Mouse (Mus musculus): Measurements from ENCODE around the gene Dph5. TPM values are rescaled to one million over a fixed set of nuclear protein-coding genes. Genes with fewer than 3 reads are reported as not detected.

Gene Dph5
- total and polyA plus RNA-seq, 2 experiments from 2014 or later, result 9.0 to 20.1 TPM

DNA sequence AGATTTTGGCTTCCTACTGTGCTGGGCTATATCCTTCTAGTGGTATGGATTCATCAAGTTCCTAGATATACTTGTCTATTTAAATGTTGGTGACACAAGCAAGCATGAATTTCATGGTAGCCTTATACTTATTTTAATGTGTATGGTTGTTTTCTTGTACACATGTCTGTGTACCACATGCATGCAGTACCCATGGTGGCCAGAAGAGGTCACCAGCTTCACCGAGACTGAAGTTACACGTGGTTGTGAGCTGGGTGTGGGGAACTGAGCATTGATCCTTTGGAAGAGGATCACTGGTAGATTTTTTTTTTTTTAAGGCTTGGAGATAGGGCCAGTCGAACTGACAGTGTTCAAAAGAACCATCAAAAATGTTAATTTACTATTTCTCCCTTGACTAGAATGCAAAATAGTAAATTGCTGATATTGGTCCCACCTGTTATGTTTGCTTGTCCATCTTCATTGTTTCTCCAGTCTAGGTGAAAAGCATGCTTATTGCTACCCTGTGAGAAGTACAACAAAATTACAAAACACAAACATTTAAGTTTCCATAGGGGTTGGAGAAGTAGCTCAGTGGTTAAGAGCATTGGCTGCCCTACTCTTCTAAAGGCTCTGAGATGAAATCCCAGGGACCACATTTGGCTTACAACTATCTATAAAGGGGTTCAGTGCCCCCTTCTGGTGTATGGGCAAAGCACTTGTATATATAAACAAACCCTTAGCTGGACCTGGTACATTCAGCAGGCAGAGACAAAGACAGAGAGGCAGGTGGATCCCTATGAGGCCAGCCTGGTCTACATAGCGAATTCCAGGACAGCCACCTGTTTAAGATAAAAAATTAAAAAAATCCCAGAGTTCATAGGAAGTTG lies 49.3 kb downstream of the Dph5 start:
- H3K9ac ChIP-seq (replicated peaks; ENCODE audit: low read length), result no peak overlapping the region
- peak; percentile 74 for TF ChIP-seq CTCF (IDR thresholded peaks at IDR 0.05; ENCODE audit: low read depth)
- H3K4me3 ChIP-seq (ENCODE audit: low read length), result no peak overlapping the region
- no peaks in the 10 kb centered on the region for H3K4me1 ChIP-seq (ENCODE audit: insufficient read depth, low read length)
- DNase-seq (ENCODE audit: low spot score), result peak; percentile 50
- 62% methylated on average over 4 of the region's 4 CpGs for WGBS
- H3K36me3 ChIP-seq (ENCODE audit: insufficient read depth, low read length), result no peaks in the 10 kb centered on the region
- ATAC-seq, result no peak; the same call in 1 of the 2 replicates
- H3K27ac ChIP-seq, result no peak overlapping the region
- no peaks in the 10 kb centered on the region for H3K27me3 ChIP-seq (ENCODE audit: insufficient read depth, low read length)
- no peak overlapping the region for H3K4me2 ChIP-seq (ENCODE audit: low read depth, low read length)
- H3K9me3 ChIP-seq (ENCODE audit: low read length), result no peaks in the 10 kb centered on the region

DNA sequence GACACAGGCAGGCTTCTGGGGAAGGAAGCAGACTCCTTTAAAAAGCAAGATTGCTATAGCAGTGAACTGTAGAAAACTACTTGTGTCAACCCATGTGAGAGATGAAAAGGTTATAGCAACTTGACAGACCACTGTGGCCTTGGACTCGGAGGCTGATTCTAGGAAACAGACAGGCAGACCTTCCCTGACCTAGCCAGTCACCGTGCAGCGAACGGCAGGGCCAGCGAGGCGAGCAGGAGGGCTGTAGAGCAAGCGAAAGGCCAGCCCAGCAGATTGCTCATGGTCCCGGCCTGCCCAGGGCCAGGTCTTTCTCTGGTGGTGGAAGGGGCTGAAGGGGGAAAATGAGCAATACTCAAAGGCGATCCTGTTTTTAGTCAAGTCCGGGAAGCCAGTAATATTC lies 50.2 kb downstream of the Dph5 start:
- Histone ChIP-seq H3K4me1 (ENCODE audit: insufficient read depth, low read length) (no peaks in the 10 kb centered on the region), H3K27ac (no peak overlapping the region), H3K9me3 (ENCODE audit: low read length) (no peaks in the 10 kb centered on the region), H3K4me2 (ENCODE audit: low read depth, low read length) (no peak overlapping the region), H3K9ac (replicated peaks; ENCODE audit: low read length) (no peak overlapping the region), H3K36me3 (ENCODE audit: insufficient read depth, low read length) (0 out of 2 replicates have a peak, but pooled peaks cover 2% of the 10 kb centered on the region), H3K27me3 (ENCODE audit: insufficient read depth, low read length) (no peaks in the 10 kb centered on the region), H3K4me3 (ENCODE audit: low read length) (no peak overlapping the region)
- 89% methylated on average over 10 of the region's 10 CpGs for WGBS
- ATAC-seq (no peak), DNase-seq (ENCODE audit: low spot score) (no peak)
- no peak for TF ChIP-seq CTCF (IDR thresholded peaks at IDR 0.05; ENCODE audit: low read depth)

- H3K4me2 ChIP-seq (ENCODE audit: low read depth, low read length), result no peak overlapping the region
- H3K9me3 ChIP-seq (ENCODE audit: low read length), result no peaks in the 10 kb centered on the region
- no peak overlapping the region for H3K9ac ChIP-seq (replicated peaks; ENCODE audit: low read length)
- H3K27me3 ChIP-seq (ENCODE audit: insufficient read depth, low read length), result no peaks in the 10 kb centered on the region
- 88% methylated on average over 4 of the region's 4 CpGs for WGBS
- no peak overlapping the region for H3K4me3 ChIP-seq (ENCODE audit: low read length)
- no peaks in the 10 kb centered on the region for H3K4me1 ChIP-seq (ENCODE audit: insufficient read depth, low read length)
- ATAC-seq (no peak), DNase-seq (ENCODE audit: low spot score) (no peak)
- H3K36me3 ChIP-seq (ENCODE audit: insufficient read depth, low read length), result peaks cover 5% of the 10 kb centered on the region
- TF ChIP-seq CTCF (IDR thresholded peaks at IDR 0.05; ENCODE audit: low read depth), result no peak
- H3K27ac ChIP-seq, result no peak overlapping the region
Measured at GRCm38 (mm10) chr3:115940510-115940909, 52.9 kb downstream of the Dph5 start.

DNA sequence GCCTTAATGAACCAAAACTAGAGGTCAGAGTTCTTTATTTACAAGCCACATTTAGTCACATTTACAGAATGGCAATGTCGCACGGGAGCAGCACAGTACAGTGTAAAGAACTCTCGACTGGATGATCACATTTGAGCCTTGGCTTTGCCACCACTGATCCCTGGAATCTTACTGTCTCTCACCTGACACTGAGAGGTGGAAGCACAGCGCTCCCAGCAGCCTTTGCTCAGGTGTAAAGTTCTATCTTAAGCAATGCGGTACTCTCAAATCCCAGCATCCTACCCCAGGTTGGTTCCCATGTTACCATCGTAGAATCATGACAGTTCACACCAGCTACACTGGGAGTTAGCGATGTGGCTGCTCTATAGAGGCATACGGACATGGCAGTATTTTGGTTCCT lies 53.8 kb downstream of the Dph5 start:
- Histone ChIP-seq H3K9ac (replicated peaks; ENCODE audit: low read length) (no peak overlapping the region), H3K9me3 (ENCODE audit: low read length) (no peaks in the 10 kb centered on the region), H3K4me3 (ENCODE audit: low read length) (no peak overlapping the region), H3K36me3 (ENCODE audit: insufficient read depth, low read length) (peaks cover 11% of the 10 kb centered on the region), H3K27ac (no peak overlapping the region), H3K4me1 (ENCODE audit: insufficient read depth, low read length) (no peaks in the 10 kb centered on the region), H3K27me3 (ENCODE audit: insufficient read depth, low read length) (no peaks in the 10 kb centered on the region), H3K4me2 (ENCODE audit: low read depth, low read length) (no peak overlapping the region)
- ATAC-seq, result no peak
- no peak for DNase-seq (ENCODE audit: low spot score)
- TF ChIP-seq CTCF (IDR thresholded peaks at IDR 0.05; ENCODE audit: low read depth), result no peak
- 93% methylated on average over 8 of the region's 8 CpGs for WGBS

- H3K9me3 ChIP-seq (ENCODE audit: low read length), result no peaks in the 10 kb centered on the region
- DNase-seq (ENCODE audit: low spot score) (no peak), ATAC-seq (no peak)
- H3K4me3 ChIP-seq (ENCODE audit: low read length), result no peak overlapping the region
- H3K4me1 ChIP-seq (ENCODE audit: insufficient read depth, low read length), result no peaks in the 10 kb centered on the region
- H3K27ac ChIP-seq, result no peak overlapping the region
- no peak overlapping the region for H3K9ac ChIP-seq (replicated peaks; ENCODE audit: low read length)
- no peak overlapping the region for H3K4me2 ChIP-seq (ENCODE audit: low read depth, low read length)
- no peak for TF ChIP-seq CTCF (IDR thresholded peaks at IDR 0.05; ENCODE audit: low read depth)
- H3K27me3 ChIP-seq (ENCODE audit: insufficient read depth, low read length), result no peaks in the 10 kb centered on the region
- 87% methylated on average over 6 of the region's 6 CpGs for WGBS
- H3K36me3 ChIP-seq (ENCODE audit: insufficient read depth, low read length), result peaks cover 12% of the 10 kb centered on the region
Measured at GRCm38 (mm10) chr3:115944376-115944775, 56.7 kb downstream of the Dph5 start.

DNA sequence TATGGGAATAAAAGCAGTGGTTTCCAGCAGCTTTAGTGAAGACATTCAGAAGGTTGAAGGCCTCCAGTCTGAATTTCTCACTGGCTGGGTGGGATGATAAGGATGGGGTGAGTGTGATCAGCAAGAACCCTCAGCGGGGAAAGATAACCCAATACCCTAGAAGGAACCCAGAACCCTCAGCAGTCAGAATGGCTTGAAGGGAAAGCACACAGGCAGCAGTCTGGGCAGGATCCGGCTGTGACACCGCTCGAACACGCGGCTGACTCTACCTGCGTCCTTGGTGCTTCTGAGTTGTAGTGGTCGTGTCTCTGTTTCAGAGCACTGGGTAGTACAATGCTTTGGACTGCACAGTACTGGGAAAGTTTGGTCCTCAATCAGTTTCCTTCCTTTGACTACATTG lies 58.6 kb downstream of the Dph5 start:
- ATAC-seq (no peak), DNase-seq (ENCODE audit: low spot score) (no peak)
- Histone ChIP-seq H3K4me2 (ENCODE audit: low read depth, low read length) (no peak overlapping the region), H3K9ac (replicated peaks; ENCODE audit: low read length) (no peak overlapping the region), H3K9me3 (ENCODE audit: low read length) (no peaks in the 10 kb centered on the region), H3K27ac (no peak overlapping the region), H3K36me3 (ENCODE audit: insufficient read depth, low read length) (peaks cover 15% of the 10 kb centered on the region), H3K27me3 (ENCODE audit: insufficient read depth, low read length) (no peaks in the 10 kb centered on the region), H3K4me3 (ENCODE audit: low read length) (no peak overlapping the region), H3K4me1 (ENCODE audit: insufficient read depth, low read length) (no peaks in the 10 kb centered on the region)
- WGBS, result 96% methylated on average over 8 of the region's 8 CpGs
- no peak for TF ChIP-seq CTCF (IDR thresholded peaks at IDR 0.05; ENCODE audit: low read depth)
